Mouse (Mus musculus) T-cell, adult 2 months (primary cell): ENCODE measurements around the gene Gm49601.

Experiments
- DNase-seq: peaks from one replicate; pipeline ENCODE4 v3.0.0; 2022; ENCODE audit warnings: low spot score

Gene Gm49601

DNA sequence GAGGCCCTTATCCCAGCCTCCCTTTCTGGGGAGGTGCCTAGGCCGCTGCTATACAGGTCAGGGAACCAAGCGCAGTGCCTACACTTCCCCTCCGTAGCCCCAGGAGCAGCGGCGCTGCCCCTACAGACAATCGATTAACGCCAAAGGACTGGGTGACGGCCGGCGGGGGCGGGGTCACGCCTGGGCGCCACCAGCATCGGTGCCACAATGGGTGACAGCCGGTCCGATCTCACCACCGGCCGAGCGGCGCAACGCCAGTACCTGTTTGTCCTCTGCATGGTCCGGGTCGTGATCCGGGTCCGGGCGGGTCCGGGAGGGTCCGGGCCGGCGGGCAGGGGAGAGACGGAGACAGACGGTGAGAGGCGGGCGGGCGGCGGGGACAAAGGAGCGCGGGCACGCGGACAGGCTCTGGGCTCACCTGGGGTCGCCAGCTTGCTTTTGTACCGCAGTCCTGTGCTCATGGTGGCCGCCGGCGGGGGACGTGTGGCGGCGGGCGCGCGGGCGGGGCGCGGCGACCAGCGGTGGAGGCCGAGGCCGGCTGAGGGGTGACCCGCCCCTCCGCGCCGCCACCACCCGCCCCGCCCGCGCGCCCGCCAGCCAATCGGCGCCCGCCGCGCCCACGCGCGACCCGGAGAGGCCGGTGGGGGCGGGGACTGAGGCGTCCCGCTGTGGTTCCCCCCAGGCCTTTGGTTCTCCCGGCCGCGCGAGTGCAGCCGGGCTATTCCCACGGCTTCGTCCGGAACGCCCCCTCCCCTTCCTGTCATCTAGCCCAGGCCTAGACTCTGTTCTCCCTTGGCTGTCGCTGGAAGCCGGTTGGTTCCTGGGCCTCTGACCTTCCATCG is 3.4 kb upstream of the Gm49601 start, which contains the start of gene Sept5:
TSS of gene Sept5 (minus strand) at position 565 of the 842 bp plus-strand sequence.
- no peak for DNase-seq

GRCm38 (mm10) chr16:18628948-18629340 is 2.7 kb upstream of the Gm49601 start:
- no peak for DNase-seq

- DNase-seq = no peak
Observed at GRCm38 (mm10) chr16:18628206-18628947, 2.1 kb upstream of the Gm49601 start.

DNA sequence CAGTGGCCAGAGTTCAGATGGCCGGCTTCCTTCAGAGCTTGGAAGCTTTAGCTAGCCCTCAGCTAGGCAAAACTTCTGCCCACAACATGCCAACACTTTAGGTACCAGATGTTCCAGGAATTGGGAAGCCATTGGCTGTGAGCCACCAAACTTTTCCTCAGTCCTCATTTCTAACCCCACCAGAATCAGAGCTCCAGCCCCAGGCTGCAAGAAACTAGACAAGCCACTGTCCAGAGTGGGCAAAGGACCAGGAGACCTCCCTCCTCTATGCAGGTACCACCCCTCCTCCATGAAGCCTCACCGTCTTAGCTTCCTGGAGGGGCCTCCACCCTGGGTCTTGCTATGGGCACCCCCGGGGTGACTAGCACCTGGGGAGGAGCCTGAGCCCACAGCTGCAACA is 936 bp upstream of the Gm49601 start:
- no peak for DNase-seq

- no peak for DNase-seq
Observed at GRCm38 (mm10) chr16:18625791-18626311, 376 bp downstream of the Gm49601 start.

- no peak for DNase-seq
Observed at GRCm38 (mm10) chr16:18625097-18625496, 1.1 kb downstream of the Gm49601 start.

DNA sequence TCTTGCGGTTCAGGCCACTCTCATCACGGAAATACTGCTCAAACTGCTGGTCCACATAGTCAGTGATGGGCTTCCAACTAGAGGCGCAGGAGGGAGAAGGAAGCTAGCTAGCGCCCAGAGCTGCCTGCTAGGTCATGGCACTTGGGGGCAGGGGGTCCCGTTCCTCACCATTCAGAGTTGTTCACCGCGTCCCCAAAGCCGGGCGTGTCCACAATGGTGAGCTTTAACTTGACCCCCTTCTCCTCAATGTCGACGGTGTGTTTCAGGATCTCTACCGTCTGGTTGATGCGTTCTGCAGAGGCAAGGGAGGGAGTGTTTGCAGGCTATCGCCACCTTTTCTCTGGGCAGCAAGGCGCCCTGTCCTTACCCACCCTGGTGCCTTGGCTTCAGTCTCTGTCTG is 1.6 kb downstream of the Gm49601 start:
- DNase-seq = no peak

DNA sequence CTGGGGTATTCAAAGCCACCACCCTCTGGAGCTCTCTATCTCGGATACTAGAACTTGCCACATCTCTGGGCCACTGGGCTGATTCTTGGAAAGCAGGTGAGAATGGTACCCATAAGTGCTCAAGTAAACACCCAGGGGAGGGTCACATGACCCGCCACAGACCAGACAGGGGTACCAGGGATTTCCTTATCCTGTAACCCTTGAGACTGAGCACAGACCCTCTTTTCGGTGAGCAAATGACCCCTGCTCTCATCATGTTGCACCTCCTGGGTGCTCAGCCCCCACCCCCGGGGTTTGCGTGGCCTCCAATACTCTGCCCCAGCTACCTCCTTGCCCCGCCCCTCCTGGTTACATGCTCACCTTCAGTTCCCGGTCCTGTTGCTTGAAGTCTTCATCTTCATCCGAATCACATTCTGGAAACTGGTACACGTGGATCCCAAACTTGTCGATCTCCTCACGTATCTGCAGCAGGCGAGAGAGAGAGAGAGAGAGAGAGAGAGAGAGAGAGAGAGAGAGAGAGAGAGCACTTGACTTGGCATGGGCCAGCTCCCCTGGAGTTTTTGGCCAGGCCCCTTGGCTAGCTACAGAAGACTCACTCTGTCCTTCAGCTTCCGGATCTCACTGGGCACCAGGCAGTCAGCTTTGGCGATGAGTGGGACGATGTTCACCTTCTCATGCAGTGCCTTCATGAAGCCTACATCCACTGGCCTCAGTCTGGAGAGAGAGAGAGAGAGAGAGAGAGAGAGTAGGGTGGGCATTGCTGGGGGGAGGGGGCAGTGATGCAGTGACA is 2.3 kb downstream of the Gm49601 start:
- no peak for DNase-seq

GRCm38 (mm10) chr16:18622916-18623750 is 3.1 kb downstream of the Gm49601 start:
- no peak for DNase-seq

DNA sequence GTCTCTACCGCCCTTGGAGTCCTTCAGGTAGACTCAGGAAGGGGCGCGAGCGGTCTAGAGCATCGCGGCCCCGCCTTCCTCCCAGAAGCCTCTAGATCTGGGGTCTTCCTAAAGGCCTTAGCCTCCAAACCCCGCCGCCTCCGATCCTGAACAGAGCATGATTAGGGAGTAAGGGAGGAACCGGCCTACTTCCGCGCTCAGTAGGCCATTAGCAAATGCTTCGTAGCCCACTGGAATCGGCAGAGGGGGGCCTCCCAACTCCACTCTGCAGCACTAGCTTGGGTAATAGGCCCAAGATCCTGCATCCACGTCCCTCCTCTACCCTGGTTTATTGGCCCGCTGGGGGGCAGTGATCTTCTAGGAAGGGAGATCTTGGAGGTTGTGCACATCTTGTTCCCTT is 4.2 kb downstream of the Gm49601 start, which contains the start of gene Gp1bb:
TSS of gene Gp1bb (minus strand) at position 385 of the 400 bp plus-strand sequence.
- DNase-seq = no peak

GRCm38 (mm10) chr16:18621362-18622001 is 4.7 kb downstream of the Gm49601 start:
- no peak for DNase-seq

DNA sequence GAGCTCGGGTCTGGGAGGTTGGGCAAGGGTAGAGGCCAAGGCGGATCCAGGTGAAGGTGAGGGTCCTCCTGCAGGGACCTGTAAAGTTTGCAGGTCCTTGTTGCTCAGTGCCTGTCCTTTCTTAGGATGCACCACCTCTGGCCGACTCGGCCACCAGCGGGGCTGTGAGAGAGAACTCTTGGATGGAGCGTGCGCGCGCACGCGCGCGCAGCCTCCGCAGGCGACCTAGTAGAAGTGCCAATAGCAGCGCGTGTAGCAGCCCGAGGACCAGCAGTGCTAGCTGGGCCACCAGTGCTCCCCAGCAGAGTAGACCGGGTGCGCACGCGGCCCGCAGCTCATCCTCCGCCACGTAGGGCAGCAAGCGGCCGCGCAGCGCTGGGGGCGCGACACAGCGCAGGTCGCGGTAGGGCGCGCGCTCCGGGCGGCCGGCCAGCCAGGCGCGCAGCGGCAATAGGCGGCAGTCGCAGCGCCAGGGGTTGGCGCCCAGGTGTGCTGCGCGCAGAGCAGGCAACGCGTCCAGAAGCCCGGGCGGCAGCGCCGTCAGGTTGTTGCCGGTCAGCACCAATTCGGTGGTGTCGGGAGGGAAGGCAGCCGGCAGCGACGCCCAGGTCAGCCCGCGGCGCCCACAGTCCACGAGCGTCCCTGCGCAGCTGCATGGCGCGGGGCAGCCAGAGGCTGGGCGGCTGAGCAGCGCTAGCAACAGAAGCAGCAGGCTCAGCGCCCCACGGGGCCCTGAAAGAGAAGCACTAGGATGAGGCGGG is 5.4 kb downstream of the Gm49601 start:
- DNase-seq = no peak

- no peak for DNase-seq
Observed at GRCm38 (mm10) chr16:18620201-18620600, 6.0 kb downstream of the Gm49601 start.

DNA sequence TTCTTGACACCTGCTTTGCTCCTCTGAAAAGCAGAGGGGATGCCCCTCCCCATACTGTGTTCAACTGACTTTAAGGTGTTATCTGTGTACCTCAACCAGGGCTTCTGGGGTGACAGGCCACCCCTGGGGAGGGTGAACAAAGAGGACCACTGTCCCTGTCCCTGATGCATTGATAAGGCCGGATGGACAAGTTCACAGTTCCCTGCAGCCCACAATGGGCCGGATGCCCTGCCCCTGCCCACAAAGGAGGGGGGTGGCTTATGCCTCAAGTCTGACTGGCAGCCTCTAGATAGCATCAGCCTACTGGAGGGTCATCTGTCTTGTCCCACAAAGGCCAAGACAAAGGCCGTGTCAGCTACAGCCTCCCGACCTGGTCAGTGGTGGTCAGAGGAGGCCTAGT is 7.1 kb downstream of the Gm49601 start:
- DNase-seq = no peak

- DNase-seq = no peak
Observed at GRCm38 (mm10) chr16:18618297-18618696, 7.9 kb downstream of the Gm49601 start.

GRCm38 (mm10) chr16:18617370-18618065 is 8.7 kb downstream of the Gm49601 start:
- DNase-seq = peak; percentile 76

DNA sequence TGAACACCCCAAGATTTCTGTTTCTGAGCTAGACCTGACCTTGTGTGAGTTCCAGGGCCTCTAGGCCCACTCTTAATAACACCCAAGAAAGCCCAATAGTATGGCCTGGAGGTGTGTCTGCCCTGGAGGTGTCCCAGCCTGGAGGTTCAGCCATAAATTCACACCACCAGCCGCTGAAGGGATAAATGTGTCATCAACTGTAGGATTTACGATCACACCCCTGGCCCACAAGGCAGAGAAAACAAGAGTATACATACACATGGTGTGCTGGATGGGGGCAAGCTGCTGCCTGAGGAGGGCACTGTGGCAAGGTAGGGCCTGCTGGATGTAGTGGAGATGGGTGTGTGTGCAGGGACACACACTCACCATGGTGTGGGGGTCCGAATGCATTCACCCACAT is 12.9 kb downstream of the Gm49601 start:
- no peak for DNase-seq

GRCm38 (mm10) chr16:18611752-18612151 is 14.5 kb downstream of the Gm49601 start:
- DNase-seq = no peak

DNA sequence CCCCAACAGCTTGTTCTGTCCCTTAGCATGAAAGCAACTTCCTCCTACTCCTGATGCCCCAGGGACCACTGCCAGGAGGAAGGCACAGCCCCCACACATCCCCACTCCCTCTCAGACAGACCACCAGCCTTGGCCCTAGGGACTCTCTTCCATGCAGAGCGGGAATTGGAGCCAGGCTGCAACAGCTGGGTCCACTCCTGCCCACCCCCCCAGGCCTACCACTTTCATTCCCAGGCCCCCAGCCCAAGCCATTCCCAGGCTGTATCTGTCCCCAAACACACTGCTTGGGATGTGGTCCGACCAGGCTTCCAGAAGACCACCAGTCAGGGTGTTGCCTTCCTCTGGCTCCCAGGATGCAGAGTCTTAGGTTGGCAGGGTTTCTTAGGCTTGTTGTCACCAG is 17.1 kb downstream of the Gm49601 start:
- DNase-seq = no peak
